Mouse (Mus musculus) embryonic facial prominence, embryonic 12.5 days (tissue): ENCODE results near the gene Wdr4. TPM values are rescaled to one million over a fixed set of nuclear protein-coding genes. Genes with fewer than 3 reads are reported as not detected.
A peak's percentile ranks its signal among the peaks of the same experiment; 100 is the strongest.

ENCODE experiments used
- ATAC-seq: fragments of 200-750 bp; cut with Nextera tagmentation; 2 replicates; pipeline ENCODE4 v1.8.0; 2017; ENCODE audit not compliant: insufficient number of reproducible peaks, insufficient read depth, low FRiP score, low TSS enrichment
- H3K27ac ChIP-seq: fragments of 300-500 bp; sonication (generic); 2 replicates; pipeline ENCODE4 v1.5.1; 2016; ENCODE audit warnings: mild to moderate bottlenecking
- H3K27me3 ChIP-seq: fragments of 300-500 bp; sonication (generic); 2 replicates; pipeline ENCODE4 v1.6.1; 2016; ENCODE audit warnings: mild to moderate bottlenecking, moderate library complexity
- H3K36me3 ChIP-seq: fragments of 300-500 bp; sonication (generic); 2 replicates; pipeline ENCODE4 v1.6.1; 2016; ENCODE audit warnings: mild to moderate bottlenecking
- H3K4me1 ChIP-seq: fragments of 300-500 bp; sonication (generic); 2 replicates; pipeline ENCODE4 v1.6.1; 2016
- H3K4me2 ChIP-seq: fragments of 300-500 bp; sonication (generic); replicated peaks from 2 replicates; pipeline ENCODE4 v1.6.1; 2016; ENCODE audit warnings: mild to moderate bottlenecking, moderate library complexity
- H3K4me3 ChIP-seq: fragments of 300-500 bp; sonication (generic); 2 replicates; pipeline ENCODE4 v1.5.1; 2016; ENCODE audit warnings: mild to moderate bottlenecking
- H3K9ac ChIP-seq: fragments of 300-500 bp; sonication (generic); 2 replicates; pipeline ENCODE4 v1.6.1; 2016; ENCODE audit warnings: mild to moderate bottlenecking, moderate library complexity
- H3K9me3 ChIP-seq: fragments of 300-500 bp; sonication (generic); 2 replicates; pipeline ENCODE4 v1.6.1; 2016; ENCODE audit warnings: mild to moderate bottlenecking, moderate library complexity
- WGBS: fragments of 180-500 bp; shearing (Covaris S2); methylation state at CpG from one replicate; pipeline ENCODE4 v1.1.7; 2016; 5-methylcytosine and 5-hydroxymethylcytosine counted together
- polyA plus RNA-seq: library from polyadenylated mRNA; unstranded; fragments of >200 nt; fragmentation: Nextera tagmentation; extraction: Ambion mirVana; gene quantifications from 2 replicates; pipeline ENCODE4 v1.2.1, GENCODE M21; 2016

Wdr4 gene
- 39.8 and 44.5 TPM in 2 replicates for polyA plus RNA-seq

- Histone ChIP-seq H3K9me3 (no peaks in the 10 kb centered on the region), H3K9ac (peak within 1 kb of the TSS; percentile 68), H3K4me3 (peak within 1 kb of the TSS; percentile 86), H3K4me2 (peak within 1 kb of the TSS; percentile 60), H3K27ac (peak within 1 kb of the TSS; percentile 81), H3K4me1 (peaks cover 12% of the 10 kb centered on the region; the same call in 1 of the 2 replicates), H3K36me3 (peaks cover 20% of the 10 kb centered on the region), H3K27me3 (no peaks in the 10 kb centered on the region)
- ATAC-seq = peak; percentile 92
- WGBS = under 1% methylated on average over 45 of the region's 45 CpGs
Measured at GRCm38 (mm10) chr17:31519946-31520838, at the start of gene Wdr4, which contains the start of gene Ndufv3. Gene Wdr4, minus strand, starts transcription at chr17:31519980. Gene Ndufv3, plus strand, starts transcription at chr17:31520115.

GRCm38 (mm10) chr17:31566276-31566675 lies 46.5 kb upstream of the Wdr4 start:
- WGBS = 62% methylated on average over 6 of the region's 6 CpGs

GRCm38 (mm10) chr17:31565141-31566056 lies 45.6 kb upstream of the Wdr4 start:
- WGBS = 1% methylated on average over 71 of the region's 88 CpGs
- peak overlapping the region; percentile 90 for H3K9ac ChIP-seq
- no peaks in the 10 kb centered on the region for H3K36me3 ChIP-seq
- no peaks in the 10 kb centered on the region for H3K27me3 ChIP-seq
- H3K4me2 ChIP-seq = peak overlapping the region; percentile 85
- ATAC-seq = peak; percentile 48
- peaks cover 24% of the 10 kb centered on the region for H3K4me1 ChIP-seq
- H3K27ac ChIP-seq = peak overlapping the region; percentile 98
- H3K4me3 ChIP-seq = peak overlapping the region; percentile 73
- H3K9me3 ChIP-seq = no peaks in the 10 kb centered on the region

More at GRCm38 (mm10) chr17:31566276-31566675, 46.5 kb upstream of the Wdr4 start:
- peak overlapping the region; percentile 85 for H3K4me2 ChIP-seq
- no peaks in the 10 kb centered on the region for H3K27me3 ChIP-seq
- peak overlapping the region; percentile 90 for H3K9ac ChIP-seq
- H3K9me3 ChIP-seq = no peaks in the 10 kb centered on the region
- peak overlapping the region; percentile 73 for H3K4me3 ChIP-seq
- ATAC-seq = no peak
- peak overlapping the region; percentile 98; the same call in 1 of the 2 replicates for H3K27ac ChIP-seq
- H3K36me3 ChIP-seq = no peaks in the 10 kb centered on the region
- peaks cover 24% of the 10 kb centered on the region for H3K4me1 ChIP-seq

- Histone ChIP-seq H3K4me1 (peaks cover 24% of the 10 kb centered on the region), H3K36me3 (no peaks in the 10 kb centered on the region), H3K27me3 (no peaks in the 10 kb centered on the region), H3K27ac (peak overlapping the region; percentile 98), H3K9me3 (no peaks in the 10 kb centered on the region), H3K4me2 (peak overlapping the region; percentile 85), H3K9ac (peak overlapping the region; percentile 90), H3K4me3 (peak overlapping the region; percentile 73)
- ATAC-seq = no peak
- WGBS = 2% methylated on average over 15 of the region's 44 CpGs
Measured at GRCm38 (mm10) chr17:31564858-31565140, 45.0 kb upstream of the Wdr4 start.

DNA sequence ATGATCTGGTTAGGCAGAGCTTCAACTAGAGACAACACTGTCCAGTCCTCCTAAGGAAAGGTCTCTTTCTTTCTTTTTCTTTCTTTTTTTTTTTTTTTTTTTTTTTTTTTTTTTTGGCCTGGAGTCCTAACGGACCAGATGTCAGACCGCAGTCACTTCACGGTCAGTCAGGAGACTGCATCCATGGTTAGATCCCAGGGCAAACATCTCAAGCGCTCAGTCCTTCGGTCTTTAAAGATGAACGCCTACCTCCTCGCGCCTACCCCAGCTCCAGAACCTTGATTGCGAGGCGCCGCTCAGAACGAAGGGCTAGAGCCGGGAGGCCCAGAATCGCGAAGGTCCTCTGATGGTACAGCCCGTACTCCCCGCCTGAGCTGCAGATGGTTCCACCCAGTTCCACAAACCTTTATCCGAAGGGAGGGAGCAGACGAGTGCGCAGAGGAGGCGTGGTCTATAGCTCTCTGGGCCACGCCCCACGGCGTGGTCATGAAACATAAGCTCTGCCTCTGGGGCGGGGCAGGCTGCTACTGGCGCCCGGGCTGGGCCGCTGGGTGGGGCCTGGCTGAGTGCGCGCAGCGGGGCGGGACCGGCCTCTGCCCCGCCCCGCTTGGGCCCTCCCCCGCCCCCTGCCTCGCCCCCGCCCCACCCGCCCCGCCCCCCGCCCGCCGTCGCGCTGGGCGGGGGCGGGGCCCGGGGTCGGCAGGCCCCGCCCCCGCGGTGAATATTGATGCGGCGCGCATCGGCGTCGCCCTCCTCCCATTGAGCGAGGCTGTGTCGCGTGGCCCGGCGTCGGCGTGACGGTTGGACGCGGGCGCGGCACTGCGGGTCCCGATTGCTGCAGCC lies 44.5 kb upstream of the Wdr4 start, which contains the start of gene Pknox1:
TSS of gene Pknox1 (plus strand) at position 720 of the 843 bp plus-strand sequence.
- peak within 1 kb of the TSS; percentile 73 for H3K4me3 ChIP-seq
- under 1% methylated on average over 37 of the region's 72 CpGs for WGBS
- peak; percentile 92 for ATAC-seq
- peaks cover 24% of the 10 kb centered on the region for H3K4me1 ChIP-seq
- H3K27ac ChIP-seq = peak within 1 kb of the TSS; percentile 98
- H3K9ac ChIP-seq = peak within 1 kb of the TSS; percentile 90
- peak within 1 kb of the TSS; percentile 85 for H3K4me2 ChIP-seq
- H3K36me3 ChIP-seq = no peaks in the 10 kb centered on the region
- H3K9me3 ChIP-seq = no peaks in the 10 kb centered on the region
- H3K27me3 ChIP-seq = no peaks in the 10 kb centered on the region

- peak overlapping the region; percentile 73 for H3K4me3 ChIP-seq
- H3K9me3 ChIP-seq = no peaks in the 10 kb centered on the region
- WGBS = 23% methylated on average over 12 of the region's 12 CpGs
- H3K36me3 ChIP-seq = no peaks in the 10 kb centered on the region
- H3K4me2 ChIP-seq = peak overlapping the region; percentile 48
- peak overlapping the region; percentile 98 for H3K27ac ChIP-seq
- peak overlapping the region; percentile 56 for H3K9ac ChIP-seq
- H3K27me3 ChIP-seq = no peaks in the 10 kb centered on the region
- ATAC-seq = 0 out of 2 replicates have a peak, but pooled peaks have one; percentile 1
- peaks cover 24% of the 10 kb centered on the region for H3K4me1 ChIP-seq
Measured at GRCm38 (mm10) chr17:31563632-31564014, 43.8 kb upstream of the Wdr4 start.

- Histone ChIP-seq H3K9me3 (no peaks in the 10 kb centered on the region), H3K9ac (no peak overlapping the region), H3K36me3 (no peaks in the 10 kb centered on the region), H3K27ac (0 out of 2 replicates have a peak overlapping the region, but pooled peaks have one; percentile 70), H3K4me1 (peaks cover 14% of the 10 kb centered on the region; the same call in 1 of the 2 replicates), H3K4me2 (no peak overlapping the region), H3K4me3 (no peak overlapping the region), H3K27me3 (no peaks in the 10 kb centered on the region)
- ATAC-seq = no peak
- 86% methylated on average over 11 of the region's 11 CpGs for WGBS
Measured at GRCm38 (mm10) chr17:31559021-31559789, 39.4 kb upstream of the Wdr4 start.

- Histone ChIP-seq H3K27me3 (no peaks in the 10 kb centered on the region), H3K27ac (peak overlapping the region; percentile 70), H3K4me2 (no peak overlapping the region), H3K4me1 (peaks cover 14% of the 10 kb centered on the region; the same call in 1 of the 2 replicates), H3K9me3 (no peaks in the 10 kb centered on the region), H3K36me3 (no peaks in the 10 kb centered on the region), H3K9ac (no peak overlapping the region), H3K4me3 (no peak overlapping the region)
- no peak for ATAC-seq
- 60% methylated on average over 10 of the region's 10 CpGs for WGBS
Measured at GRCm38 (mm10) chr17:31557947-31558542, 38.3 kb upstream of the Wdr4 start.

GRCm38 (mm10) chr17:31557124-31557880 lies 37.5 kb upstream of the Wdr4 start:
- Histone ChIP-seq H3K4me1 (peaks cover 14% of the 10 kb centered on the region; the same call in 1 of the 2 replicates), H3K4me3 (no peak overlapping the region), H3K27me3 (no peaks in the 10 kb centered on the region), H3K4me2 (no peak overlapping the region), H3K27ac (peak overlapping the region; percentile 70), H3K36me3 (no peaks in the 10 kb centered on the region), H3K9ac (no peak overlapping the region), H3K9me3 (no peaks in the 10 kb centered on the region)
- 41% methylated on average over 11 of the region's 11 CpGs for WGBS
- peak; percentile 83; the same call in 1 of the 2 replicates for ATAC-seq
